Mouse (Mus musculus) intestine, postnatal 0 days (tissue): ENCODE data around the gene Sbsn. TPM values are rescaled to one million over a fixed set of nuclear protein-coding genes. Genes with fewer than 3 reads are reported as not detected.

ENCODE experiments used
- ATAC-seq: fragments of 200-750 bp; cut with Nextera tagmentation; 2 replicates; pipeline ENCODE4 v1.8.0; 2017; ENCODE audit warnings: mild to moderate bottlenecking, moderate TSS enrichment, moderate library complexity
- H3K27ac ChIP-seq: fragments of 300-500 bp; sonication (generic); 2 replicates; pipeline ENCODE4 v1.5.1; 2014; ENCODE audit warnings: mild to moderate bottlenecking, low read depth, low read length, moderate library complexity
- H3K27me3 ChIP-seq: fragments of 300-500 bp; sonication (generic); replicated peaks from 2 replicates; pipeline ENCODE4 v1.6.1; 2014; ENCODE audit warnings: low read length, mixed read lengths; ENCODE audit not compliant: control insufficient read depth, insufficient read depth
- H3K36me3 ChIP-seq: fragments of 300-500 bp; sonication (generic); 2 replicates; pipeline ENCODE4 v1.6.1; 2014; ENCODE audit warnings: mild to moderate bottlenecking, moderate library complexity; ENCODE audit not compliant: control insufficient read depth, insufficient read depth
- H3K4me1 ChIP-seq: fragments of 300-500 bp; sonication (generic); replicated peaks from 2 replicates; pipeline ENCODE4 v1.6.1; 2014; ENCODE audit warnings: antibody characterized with exemption, low read length, mixed read lengths; ENCODE audit not compliant: control insufficient read depth, insufficient read depth
- H3K4me2 ChIP-seq: fragments of 300-500 bp; sonication (generic); replicated peaks from 2 replicates; pipeline ENCODE4 v1.6.1; 2014; ENCODE audit warnings: low read depth, mild to moderate bottlenecking, moderate library complexity
- H3K4me3 ChIP-seq: fragments of 300-500 bp; sonication (generic); 2 replicates; pipeline ENCODE4 v1.5.1; 2014; ENCODE audit warnings: low read depth, low read length
- H3K9ac ChIP-seq: fragments of 300-500 bp; sonication (generic); 2 replicates; pipeline ENCODE4 v1.6.1; 2014; ENCODE audit warnings: mild to moderate bottlenecking, low read depth, low read length
- H3K9me3 ChIP-seq: fragments of 300-500 bp; sonication (generic); 2 replicates; pipeline ENCODE4 v1.6.1; 2016; ENCODE audit warnings: mixed run types; ENCODE audit not compliant: control insufficient read depth
- CTCF ChIP-seq: sonication (generic); IDR thresholded peaks from 2 replicates; pipeline ENCODE4 v1.5.1; 2016; ENCODE audit warnings: low read depth, mild to moderate bottlenecking, control low read depth, antibody characterized with exemption, moderate library complexity
- WGBS: fragments of 180-500 bp; shearing (Covaris S2); extraction: QIAGEN DNeasy Blood & Tissue Kit; methylation state at CpG from one replicate; pipeline ENCODE4 v1.1.7; 2014; 5-methylcytosine and 5-hydroxymethylcytosine counted together
- polyA plus RNA-seq: library from polyadenylated mRNA; unstranded; fragments of >200 nt; fragmentation: Nextera tagmentation; extraction: Ambion mirVana; gene quantifications from 2 replicates; pipeline ENCODE4 v1.2.1, GENCODE M21; 2015

The Sbsn gene
- polyA plus RNA-seq, 1 experiment from 2014 or later: 2.7 TPM

DNA sequence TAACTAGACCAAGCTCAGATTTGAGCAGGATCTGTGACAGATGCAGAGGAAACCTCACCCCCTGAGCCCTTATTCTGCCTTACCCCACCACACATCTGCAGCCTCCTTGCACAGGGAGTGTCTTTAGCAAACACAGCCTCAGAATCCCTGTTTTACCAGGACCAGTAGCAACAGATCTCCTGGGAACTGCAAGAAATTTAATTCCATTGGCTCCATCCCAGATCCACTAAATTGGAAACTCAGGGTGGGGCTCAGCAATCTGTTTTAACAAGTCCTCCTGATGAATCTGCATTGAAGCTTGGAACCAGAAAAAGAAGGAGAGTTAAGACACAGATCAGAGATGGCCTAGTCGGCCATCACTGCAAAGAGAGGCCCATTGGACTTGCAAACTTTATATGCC is 45.5 kb downstream of the Sbsn start:
- 95% methylated on average over 1 of the region's 1 CpGs for WGBS
- TF ChIP-seq CTCF: no peak
- Histone ChIP-seq H3K27me3 (no peaks in the 10 kb centered on the region), H3K4me1 (no peaks in the 10 kb centered on the region), H3K4me2 (no peak overlapping the region), H3K4me3 (no peak overlapping the region), H3K9me3 (no peaks in the 10 kb centered on the region), H3K9ac (no peak overlapping the region), H3K27ac (no peak overlapping the region), H3K36me3 (no peaks in the 10 kb centered on the region)
- no peak for ATAC-seq

DNA sequence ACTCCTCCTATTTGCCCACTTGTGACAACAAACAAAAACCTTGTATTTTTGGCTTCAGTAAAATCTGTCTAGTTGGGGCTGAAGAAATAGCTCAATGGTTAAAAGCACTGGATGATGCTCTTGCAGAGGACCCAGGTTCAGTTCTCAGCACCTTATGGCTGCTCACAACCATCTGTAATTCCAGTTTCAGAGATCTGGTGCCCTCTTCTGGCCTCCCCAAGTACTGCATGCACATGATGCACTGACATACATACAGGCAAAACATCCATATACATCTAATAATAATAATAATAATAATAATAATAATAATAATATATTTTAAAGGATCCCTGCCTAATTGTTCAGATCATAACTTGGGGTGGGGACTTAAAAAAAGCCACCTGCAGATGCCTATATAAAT is 49.4 kb downstream of the Sbsn start:
- H3K4me1 ChIP-seq: no peaks in the 10 kb centered on the region; the same call in 1 of the 2 replicates
- H3K4me3 ChIP-seq: no peak overlapping the region
- TF ChIP-seq CTCF: peak; percentile 42
- no peak for ATAC-seq
- no peaks in the 10 kb centered on the region for H3K27me3 ChIP-seq
- H3K4me2 ChIP-seq: no peak overlapping the region
- H3K9me3 ChIP-seq: no peaks in the 10 kb centered on the region
- no peak overlapping the region for H3K9ac ChIP-seq
- no peaks in the 10 kb centered on the region for H3K36me3 ChIP-seq
- no peak overlapping the region for H3K27ac ChIP-seq

DNA sequence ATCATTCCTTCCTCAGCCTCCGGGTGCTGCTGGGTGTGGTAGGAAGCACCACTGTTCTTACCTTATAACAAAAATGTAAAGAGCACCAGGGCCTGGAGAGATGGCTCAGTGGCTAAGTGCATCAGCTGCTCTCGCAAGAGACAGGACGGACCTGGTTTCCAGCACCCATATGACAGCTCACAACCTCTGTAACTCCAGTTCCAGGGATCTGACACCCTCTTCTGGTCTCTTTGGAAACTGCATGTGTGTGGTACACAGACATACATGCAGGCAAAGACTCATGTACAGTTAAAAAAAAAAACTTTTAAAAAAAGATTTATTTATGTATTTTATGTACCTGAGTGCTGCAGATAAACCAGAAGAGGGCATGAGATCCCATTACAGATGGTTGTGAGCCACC is 52.0 kb downstream of the Sbsn start:
- Histone ChIP-seq H3K4me3 (no peak overlapping the region), H3K27me3 (no peaks in the 10 kb centered on the region), H3K36me3 (no peaks in the 10 kb centered on the region), H3K4me1 (no peaks in the 10 kb centered on the region; the same call in 1 of the 2 replicates), H3K4me2 (no peak overlapping the region), H3K27ac (no peak overlapping the region), H3K9ac (no peak overlapping the region), H3K9me3 (no peaks in the 10 kb centered on the region)
- WGBS: 93% methylated on average over 3 of the region's 3 CpGs
- no peak for ATAC-seq
- TF ChIP-seq CTCF: peak; percentile 32; the same call in 1 of the 2 replicates

DNA sequence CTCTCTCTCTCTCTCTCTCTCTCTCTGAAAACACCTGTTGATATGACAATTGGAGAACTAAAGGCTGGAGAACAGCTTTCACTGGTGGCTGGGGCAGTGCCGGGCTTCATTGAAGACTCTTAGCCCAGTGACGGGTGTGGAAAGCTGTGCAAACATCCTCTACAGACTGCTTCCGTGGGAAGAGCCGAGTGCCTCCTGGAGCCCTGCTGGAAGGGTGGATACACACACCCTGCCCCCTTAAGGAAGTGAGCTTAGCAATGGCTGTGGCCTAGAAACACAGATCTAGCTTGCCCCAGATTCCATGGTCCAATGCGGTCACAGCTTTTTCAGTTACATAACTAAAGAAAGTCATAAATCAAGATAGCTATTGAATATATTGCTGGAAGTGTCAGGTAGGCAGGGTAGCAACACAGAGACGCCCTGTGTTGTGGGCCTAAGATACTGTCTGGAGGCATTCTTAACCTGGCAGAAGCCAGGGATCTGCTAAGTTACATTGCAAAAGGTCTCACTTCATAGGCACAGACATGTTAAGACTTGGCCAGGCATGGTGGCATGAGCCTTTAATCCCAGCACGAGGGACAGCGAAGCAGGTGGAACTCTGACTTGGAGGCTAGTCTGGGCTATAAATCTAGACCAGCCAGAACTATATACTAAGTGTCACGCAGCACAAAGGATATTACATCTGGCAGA is 52.9 kb downstream of the Sbsn start:
- no peaks in the 10 kb centered on the region for H3K36me3 ChIP-seq
- no peak overlapping the region for H3K4me3 ChIP-seq
- H3K4me2 ChIP-seq: no peak overlapping the region
- H3K27ac ChIP-seq: peak overlapping the region; percentile 64
- peak; percentile 49 for TF ChIP-seq CTCF
- no peaks in the 10 kb centered on the region for H3K9me3 ChIP-seq
- H3K4me1 ChIP-seq: no peaks in the 10 kb centered on the region; the same call in 1 of the 2 replicates
- H3K9ac ChIP-seq: no peak overlapping the region
- 42% methylated on average over 9 of the region's 9 CpGs for WGBS
- no peaks in the 10 kb centered on the region for H3K27me3 ChIP-seq
- peak; percentile 98 for ATAC-seq

Other genes with a start within 250 kb of the Sbsn start
- gene Arhgap33, start 216.4 kb upstream of the Sbsn start, polyA plus RNA-seq: 2.6 and 2.8 TPM in 2 replicates
- gene Hspb6, start 199.3 kb upstream of the Sbsn start, polyA plus RNA-seq: 50.6 and 55.7 TPM in 2 replicates
- 1.9 and 2.0 TPM in 2 replicates for gene Proser3, start 199.2 kb upstream of the Sbsn start, polyA plus RNA-seq
- gene Lin37, start 191.6 kb upstream of the Sbsn start, polyA plus RNA-seq: 31.4 and 33.9 TPM in 2 replicates
- gene U2af1l4, start 188.2 kb upstream of the Sbsn start, polyA plus RNA-seq: 65.9 and 68.6 TPM in 2 replicates
- gene Gm49396, start 188.1 kb upstream of the Sbsn start, polyA plus RNA-seq: 0.83 and 1.2 TPM in 2 replicates
- 247 and 259 TPM in 2 replicates for gene Psenen, start 187.8 kb upstream of the Sbsn start, polyA plus RNA-seq
- gene Igflr1, start 186.0 kb upstream of the Sbsn start, polyA plus RNA-seq: 0.73 and 1.2 TPM in 2 replicates
- 5.6 and 5.8 TPM in 2 replicates for gene Kmt2b, start 162.7 kb upstream of the Sbsn start, polyA plus RNA-seq
- 1.2 TPM in 2 replicates for gene Zbtb32, start 152.6 kb upstream of the Sbsn start, polyA plus RNA-seq
- 1.0 and 1.6 TPM in 2 replicates for gene Upk1a, start 138.6 kb upstream of the Sbsn start, polyA plus RNA-seq
- 1,664 and 1,738 TPM in 2 replicates for gene Cox6b1, start 125.3 kb upstream of the Sbsn start, polyA plus RNA-seq
- gene Etv2, start 115.6 kb upstream of the Sbsn start, polyA plus RNA-seq: not detected in 2 replicates
- 87.8 and 88.9 TPM in 2 replicates for gene Rbm42, start 101.2 kb upstream of the Sbsn start, polyA plus RNA-seq
- gene Haus5, start 86.5 kb upstream of the Sbsn start, polyA plus RNA-seq: 38.3 and 38.7 TPM in 2 replicates
- gene Pmis2, start 79.9 kb upstream of the Sbsn start, polyA plus RNA-seq: not detected in 2 replicates
- gene 2200002J24Rik, start 52.5 kb upstream of the Sbsn start, polyA plus RNA-seq: 4.6 and 6.0 TPM in 2 replicates
- 0.35 and 0.80 TPM in 2 replicates for gene Atp4a, start 39.3 kb upstream of the Sbsn start, polyA plus RNA-seq
- 158 and 161 TPM in 2 replicates for gene Tmem147, start 21.9 kb upstream of the Sbsn start, polyA plus RNA-seq
- gene Gapdhs, start 7.8 kb upstream of the Sbsn start, polyA plus RNA-seq: not detected in 2 replicates
- gene Dmkn, start 12.3 kb downstream of the Sbsn start, polyA plus RNA-seq: 27.8 and 28.2 TPM in 2 replicates
- gene Krtdap, start 36.4 kb downstream of the Sbsn start, polyA plus RNA-seq: 4.1 and 4.8 TPM in 2 replicates
- gene Ffar2, start 72.3 kb downstream of the Sbsn start, polyA plus RNA-seq: 12.5 and 12.6 TPM in 2 replicates
- gene Ffar3, start 104.7 kb downstream of the Sbsn start, polyA plus RNA-seq: 0.21 and 0.47 TPM in 2 replicates
- gene Ffar1, start 110.1 kb downstream of the Sbsn start, polyA plus RNA-seq: 0.13 and 0.21 TPM in 2 replicates
- gene Cd22, start 128.9 kb downstream of the Sbsn start, polyA plus RNA-seq: 0.27 and 0.51 TPM in 2 replicates
- 0.18 and 0.31 TPM in 2 replicates for gene Mag, start 163.4 kb downstream of the Sbsn start, polyA plus RNA-seq
- gene Hamp2, start 173.2 kb downstream of the Sbsn start, polyA plus RNA-seq: not detected in 2 replicates
- 0.43 TPM in 1 of 2 replicates, not detected in the other for gene Hamp, start 192.6 kb downstream of the Sbsn start, polyA plus RNA-seq
- 13.3 and 15.0 TPM in 2 replicates for gene Usf2, start 205.3 kb downstream of the Sbsn start, polyA plus RNA-seq
- 110 and 118 TPM in 2 replicates for gene Lsr, start 222.0 kb downstream of the Sbsn start, polyA plus RNA-seq
- 10.4 and 12.0 TPM in 2 replicates for gene Fam187b, start 222.3 kb downstream of the Sbsn start, polyA plus RNA-seq